ENCODE assay signal across 19 mouse cellular contexts in genomic region chr4:138877731-138878130, GRCm38 (mm10). TPM values are rescaled to one million over a fixed set of nuclear protein-coding genes. Genes with fewer than 3 reads are reported as not detected.
A peak's percentile ranks its signal among the peaks of the same experiment; 100 is the strongest.
DNase-seq lines count a peak whose midpoint lies in the region; ATAC-seq lines count a peak whose summit lies in the region.
"Had no signal": no experiment of that assay in that cellular context is flagged by ENCODE, and none has a peak within 500 bp of the region (broad histone marks: within the 10 kb centered on the region; RNA-seq: fewer than 3 reads in every experiment).

TSS of gene Pla2g2e (plus strand) at chr4:138877942.

- H3K27me3 ChIP-seq in intestine, embryonic 16.5 days (replicated peaks; ENCODE audit: control insufficient read depth, insufficient read depth, low read length): no peaks in the 10 kb centered on the region
- H3K27me3 ChIP-seq in forebrain, embryonic 10.5 days (ENCODE audit: poor library complexity, severe bottlenecking): peaks cover 27% of the 10 kb centered on the region
- H3K27me3 ChIP-seq: midbrain, embryonic 15.5 days had no signal

- H3K36me3 ChIP-seq in intestine, embryonic 16.5 days (ENCODE audit: control insufficient read depth, insufficient read depth, low read length): no peaks in the 10 kb centered on the region
- H3K36me3 ChIP-seq in forebrain, embryonic 10.5 days (replicated peaks): no peaks in the 10 kb centered on the region
- H3K36me3 ChIP-seq: embryonic facial prominence, embryonic 13.5 days; liver, embryonic 12.5 days; midbrain, embryonic 15.5 days; neural tube, embryonic 15.5 days had no signal

- WGBS in intestine, embryonic 16.5 days: 65% methylated on average over 4 of the region's 4 CpGs
- 88% methylated on average over 4 of the region's 4 CpGs for WGBS in forebrain, embryonic 10.5 days

- intact Hi-C loops in gastrocnemius, postnatal 14 days (cut with DNase I; ENCODE audit: low total_unique reads): no loop called here
- intact Hi-C loops in left cerebral cortex, postnatal 36 days (cut with DNase I): no loop called here
- intact Hi-C loops in left cerebral cortex, postnatal 25 days (cut with DNase I): no loop called here

- H3K9ac ChIP-seq in intestine, embryonic 16.5 days (ENCODE audit: low read depth, low read length): no peak within 1 kb of the TSS
- H3K9ac ChIP-seq: embryonic facial prominence, embryonic 13.5 days; forebrain, postnatal 0 days; hindbrain, embryonic 14.5 days; liver, embryonic 12.5 days; midbrain, embryonic 15.5 days; neural tube, embryonic 15.5 days had no signal

- no peak within 1 kb of the TSS for H3K4me3 ChIP-seq in intestine, embryonic 16.5 days (ENCODE audit: low read length)
- H3K4me3 ChIP-seq in forebrain, embryonic 10.5 days: no peak within 1 kb of the TSS
- H3K4me3 ChIP-seq: embryonic facial prominence, embryonic 13.5 days; liver, embryonic 12.5 days; midbrain, embryonic 15.5 days; neural tube, embryonic 15.5 days had no signal

- H3K9me3 ChIP-seq in intestine, embryonic 16.5 days (ENCODE audit: control insufficient read depth, low read length): no peaks in the 10 kb centered on the region
- no peaks in the 10 kb centered on the region for H3K9me3 ChIP-seq in forebrain, embryonic 10.5 days
- H3K9me3 ChIP-seq: embryonic facial prominence, embryonic 13.5 days; liver, embryonic 12.5 days; midbrain, embryonic 15.5 days; neural tube, embryonic 15.5 days had no signal

- no peak within 1 kb of the TSS for H3K4me2 ChIP-seq in intestine, embryonic 16.5 days (ENCODE audit: low read depth, low read length)
- H3K4me2 ChIP-seq: embryonic facial prominence, embryonic 13.5 days; hindbrain, embryonic 14.5 days; liver, embryonic 12.5 days; midbrain, embryonic 15.5 days; neural tube, embryonic 15.5 days had no signal

- DNase-seq in gastrocnemius, adult 18-20 months (ENCODE audit: low spot score): peak; percentile 16
- no peak for DNase-seq in gastrocnemius, postnatal 14 days
- DNase-seq in urinary bladder, postnatal 14 days (ENCODE audit: low spot score): peak; percentile 33
- DNase-seq in urinary bladder, postnatal 10 days (ENCODE audit: low spot score): no peak
- DNase-seq in left cerebral cortex, postnatal 36 days (ENCODE audit: low spot score in 2 of 2): no peak
- no peak for DNase-seq in forebrain, embryonic 10.5 days (ENCODE audit: extremely low spot score, low spot score)
- no peak for DNase-seq in left cerebral cortex, postnatal 25 days (ENCODE audit: low spot score in 2 of 2)
- DNase-seq: forebrain, postnatal 0 days; gastrocnemius, postnatal 36 days; kidney, adult 8-10 months had no signal

- H3K4me1 ChIP-seq in intestine, embryonic 16.5 days (ENCODE audit: control insufficient read depth, insufficient read depth, low read length): peaks cover 2% of the 10 kb centered on the region; the same call in 1 of the 2 replicates
- peaks cover 21% of the 10 kb centered on the region for H3K4me1 ChIP-seq in forebrain, embryonic 10.5 days
- H3K4me1 ChIP-seq: liver, embryonic 12.5 days had no signal

- 0 out of 2 replicates have a peak within 1 kb of the TSS, but pooled peaks have one; percentile 20 for H3K27ac ChIP-seq in intestine, embryonic 16.5 days (ENCODE audit: low read length)
- no peak within 1 kb of the TSS for H3K27ac ChIP-seq in forebrain, embryonic 10.5 days
- H3K27ac ChIP-seq: embryonic facial prominence, embryonic 13.5 days; hindbrain, embryonic 14.5 days; liver, embryonic 12.5 days; midbrain, embryonic 15.5 days; neural tube, embryonic 15.5 days had no signal

- ATAC-seq in intestine, embryonic 16.5 days: peak; percentile 63
- ATAC-seq: CD4-positive, CD25-positive, alpha-beta regulatory T cell, adult 4 months; forebrain, postnatal 0 days; liver, embryonic 12.5 days; midbrain, embryonic 15.5 days had no signal

RNA-seq across cellular contexts. Expression of gene Pla2g2e, which starts in this region (rescaled TPM):
- total RNA-seq in gastrocnemius, adult 18-20 months (2021): not detected
- total RNA-seq in gastrocnemius, postnatal 14 days (2021): not detected
- polyA plus RNA-seq in intestine, embryonic 16.5 days (2015; fragmentation: Nextera tagmentation; extraction: Ambion mirVana): 0.18 TPM in 1 of 2 replicates, not detected in the other
- not detected for total RNA-seq in left cerebral cortex, postnatal 36 days (2021)
- not detected in 2 replicates for polyA plus RNA-seq in forebrain, embryonic 10.5 days (2016; fragmentation: Nextera tagmentation; extraction: Ambion mirVana)
- total RNA-seq in left cerebral cortex, postnatal 25 days (2021): not detected
- total RNA-seq: common myeloid progenitor, adult 5-6 weeks; forebrain, postnatal 0 days; gastrocnemius, postnatal 36 days had no signal
- polyA plus RNA-seq: CD4-positive, CD25-positive, alpha-beta regulatory T cell, adult 4 months; embryonic facial prominence, embryonic 13.5 days; forebrain, postnatal 0 days; heart, embryonic 14.5 days; hindbrain, embryonic 14.5 days; liver, embryonic 12.5 days; midbrain, embryonic 15.5 days; neural tube, embryonic 15.5 days had no signal

Comparison
In these comparisons a context has a peak if more than half of its experiments do, and no peak if none do; other contexts are left out.
1. Peak in DNase-seq in gastrocnemius, adult 18-20 months; RNA of the gene not detected or under 1 TPM.
2. Peak in ATAC-seq and H3K27ac ChIP-seq in intestine, embryonic 16.5 days; RNA of the gene not detected or under 1 TPM.